Mouse (Mus musculus) layer of hippocampus, adult 9-10 months (tissue): ENCODE data around the gene Clasp2.
A peak's percentile ranks its signal among the peaks of the same experiment; 100 is the strongest.
"Not testable (repeated sequence)": the region's sequence is repeated elsewhere in the genome, so short reads cannot be mapped to it uniquely, and the experiment has no call there.

Experiments used
- DNase-seq: peaks from one replicate; pipeline ENCODE4 v3.0.0; 2022; ENCODE audit warnings: low spot score

Gene Clasp2

DNA sequence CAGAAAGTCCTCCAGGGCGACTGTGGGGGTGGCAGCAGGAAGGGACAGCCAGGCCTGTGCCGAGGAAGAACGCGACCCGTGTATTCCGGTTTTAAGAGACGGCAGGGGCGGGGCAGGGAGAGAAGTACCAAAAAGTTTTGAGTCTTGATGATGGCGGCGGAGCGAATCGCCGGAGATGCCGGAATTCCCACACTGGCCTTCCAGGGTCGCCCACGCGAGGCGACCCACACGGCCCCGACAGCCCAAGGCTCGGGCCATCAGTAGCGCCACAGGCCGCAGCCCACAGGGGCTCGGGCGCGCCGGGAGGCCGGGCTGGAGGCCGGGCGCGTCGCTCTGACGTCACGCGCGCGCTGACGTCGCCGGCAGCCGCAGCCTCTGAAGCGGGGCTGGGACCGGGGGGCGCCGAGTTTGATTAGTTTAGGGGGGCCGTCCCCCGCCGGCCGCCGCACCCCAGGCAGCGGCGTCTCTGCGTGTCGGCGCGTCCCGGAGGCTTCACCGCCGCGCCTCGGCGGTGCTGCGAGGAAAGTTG, at the start of gene Clasp2:
Gene Clasp2 (plus strand): TSS at position 366 of the 529 bp plus-strand sequence.
- DNase-seq: peak; percentile 41

DNA sequence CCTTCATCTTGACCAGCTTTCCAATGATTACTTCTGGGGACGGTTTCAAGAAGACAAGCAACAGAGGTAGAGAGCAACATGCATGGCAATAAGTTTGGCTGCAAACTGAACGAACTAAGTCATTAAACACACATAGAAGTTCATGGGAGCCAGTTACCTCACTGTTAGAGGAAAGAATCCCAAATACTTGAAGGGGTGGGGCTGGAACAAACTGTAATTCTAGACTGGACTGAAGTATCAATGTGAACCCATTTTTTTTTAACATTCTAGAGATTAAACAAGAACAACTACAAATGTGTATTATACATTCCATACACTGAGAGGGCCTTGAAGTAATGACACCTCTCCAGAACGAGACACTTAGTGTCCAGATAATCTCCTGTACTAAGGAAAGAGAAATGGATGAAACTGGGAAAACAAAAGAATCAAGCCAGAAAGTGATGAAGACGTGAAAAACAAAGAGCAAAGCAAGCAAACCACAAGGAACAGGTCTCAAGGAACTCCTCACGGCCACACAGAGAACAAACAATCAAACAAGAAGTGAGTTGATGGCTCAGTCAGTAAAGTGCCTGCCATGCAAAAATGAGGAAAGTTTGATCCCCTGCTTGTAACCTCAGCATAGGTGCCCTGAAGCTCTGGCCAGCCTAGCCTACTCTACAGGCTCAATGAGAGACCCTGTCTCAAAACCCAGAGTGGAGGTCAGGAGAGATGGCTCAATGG, 39.7 kb upstream of the Clasp2 start:
- no peak for DNase-seq

DNA sequence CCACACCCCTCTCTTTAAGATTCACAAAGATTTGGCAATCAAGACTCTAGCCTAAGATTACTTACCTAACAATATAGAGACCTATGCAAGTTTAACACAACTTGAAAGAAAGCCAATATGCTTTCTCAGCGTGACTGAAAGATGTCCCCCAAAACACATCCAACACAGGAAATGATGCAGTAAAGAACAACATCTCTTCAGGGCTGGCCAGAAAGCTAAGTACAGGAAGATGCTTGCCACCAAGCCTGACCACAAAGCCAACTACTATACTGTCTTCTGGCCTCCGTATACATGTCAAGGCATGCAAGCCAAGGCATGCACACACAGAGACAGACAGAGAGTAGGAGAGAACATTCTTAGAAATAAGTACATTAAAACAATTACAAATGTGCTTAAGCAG, 35.2 kb upstream of the Clasp2 start:
- DNase-seq: no peak

- DNase-seq: no peak
These were observed 34.4 kb upstream of the Clasp2 start for GRCm38 (mm10) chr9:113706841-113707240.

DNA sequence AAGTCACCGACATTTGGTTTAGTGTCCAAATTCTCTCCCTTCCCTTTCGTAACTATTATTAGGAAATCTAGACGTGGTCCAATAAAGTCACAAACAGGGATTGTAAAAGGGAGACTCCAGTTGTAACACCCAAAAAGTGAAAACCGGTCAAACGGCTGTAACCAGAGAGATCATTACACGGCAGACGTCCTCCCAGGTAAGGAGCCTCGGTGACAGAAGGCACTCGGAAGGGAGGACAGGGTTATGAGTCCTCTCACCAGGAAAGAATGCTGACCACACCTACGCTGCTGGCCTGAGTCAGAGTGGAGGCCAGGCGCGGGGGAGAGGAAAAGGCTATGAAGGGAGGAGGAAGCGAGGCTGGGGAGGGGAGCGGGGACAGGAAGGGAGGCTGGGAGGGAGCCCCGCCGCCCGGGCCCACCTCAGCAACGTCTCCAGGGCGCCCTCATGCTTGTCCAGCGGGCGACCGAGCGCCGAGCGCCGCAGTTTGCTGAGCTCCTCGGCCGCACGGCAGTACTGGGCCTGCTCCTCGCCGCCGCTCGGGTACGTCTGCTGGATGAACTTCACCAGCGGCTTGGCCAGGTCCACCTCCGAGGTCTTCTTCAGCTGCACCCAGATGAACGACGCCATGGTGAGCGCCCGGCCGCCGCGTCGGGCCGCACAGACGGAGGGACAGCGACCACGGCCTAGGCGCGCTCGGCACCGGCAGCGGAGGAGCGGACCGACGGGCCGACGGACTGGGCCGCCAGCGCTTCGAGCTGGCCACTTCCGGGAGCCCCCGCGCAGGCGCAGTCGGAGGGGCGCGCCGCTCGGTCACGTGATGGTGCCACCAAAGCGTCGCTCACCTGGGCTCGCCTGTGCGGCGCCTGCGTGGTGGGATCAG, 33.6 kb upstream of the Clasp2 start, which contains the start of gene Pdcd6ip:
Gene Pdcd6ip (minus strand): TSS at position 779 of the 880 bp plus-strand sequence.
- peak; percentile 71 for DNase-seq

DNA sequence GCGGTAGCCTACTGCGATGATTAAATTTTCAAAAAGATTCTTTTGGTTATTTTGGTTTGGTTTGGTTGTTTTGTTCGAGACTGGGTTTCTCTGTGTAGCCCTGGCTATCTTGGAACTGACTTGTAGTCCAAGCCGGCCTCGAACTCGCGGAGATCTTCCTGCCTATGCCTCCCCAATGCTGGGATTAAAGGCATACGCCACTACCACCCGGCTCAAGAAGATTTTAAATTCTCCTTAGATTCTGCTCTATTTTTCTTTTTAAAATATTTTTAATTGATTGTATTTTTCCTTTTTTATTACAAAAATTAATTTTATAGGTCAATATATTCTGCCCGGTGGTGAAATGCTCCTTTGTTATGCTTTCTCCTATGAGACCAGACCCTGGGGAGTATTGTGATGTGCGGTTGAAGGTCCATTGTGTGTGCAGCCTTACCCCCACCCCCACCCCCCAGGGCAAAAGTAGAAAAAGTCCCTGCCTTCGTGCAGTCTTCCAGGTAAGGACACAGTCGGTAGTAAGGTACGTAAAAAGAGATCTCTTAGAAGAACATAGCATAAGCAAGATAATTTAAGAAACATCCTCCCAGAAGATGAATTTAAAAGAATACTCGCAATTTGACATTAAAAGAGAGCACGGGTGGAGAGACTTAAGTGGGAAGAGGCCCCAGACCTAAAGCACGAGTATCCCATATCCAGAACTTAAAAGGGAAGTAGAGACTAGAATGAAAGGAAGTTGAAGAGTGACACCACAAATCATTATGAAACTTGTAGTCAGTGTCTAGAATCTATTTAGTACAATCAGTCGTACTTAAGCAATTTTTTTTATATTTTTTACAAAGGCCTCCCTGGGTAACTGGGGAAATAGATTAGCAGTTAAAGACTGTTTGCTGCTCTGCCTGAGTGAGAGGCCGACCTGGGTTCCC, 32.7 kb upstream of the Clasp2 start:
- DNase-seq: no peak

GRCm38 (mm10) chr9:113710871-113711270, 30.4 kb upstream of the Clasp2 start:
- DNase-seq: no peak

DNA sequence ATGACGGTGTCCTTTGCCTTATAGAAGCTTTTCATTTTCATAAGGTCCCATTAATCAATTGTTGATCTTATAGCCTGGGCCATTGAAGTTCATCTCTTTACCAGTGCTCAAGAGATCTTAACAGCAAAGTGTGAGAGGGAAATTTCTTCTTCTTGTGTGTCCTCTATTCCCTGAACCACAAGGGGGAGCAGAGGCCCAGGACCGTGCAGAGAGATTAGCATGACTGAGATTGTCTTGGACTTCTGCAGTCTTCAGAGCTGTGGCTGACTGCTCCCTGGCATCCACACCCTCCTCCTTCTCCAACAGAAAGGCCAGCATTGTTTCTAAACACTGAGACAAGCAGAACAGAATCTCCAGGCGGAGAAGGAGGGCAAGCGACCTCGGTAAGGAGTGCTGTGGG, 22.2 kb upstream of the Clasp2 start:
- no peak for DNase-seq

GRCm38 (mm10) chr9:113724646-113725045, 16.6 kb upstream of the Clasp2 start:
- DNase-seq: no peak

GRCm38 (mm10) chr9:113725609-113726008, 15.7 kb upstream of the Clasp2 start:
- not testable (repeated sequence) for DNase-seq

DNA sequence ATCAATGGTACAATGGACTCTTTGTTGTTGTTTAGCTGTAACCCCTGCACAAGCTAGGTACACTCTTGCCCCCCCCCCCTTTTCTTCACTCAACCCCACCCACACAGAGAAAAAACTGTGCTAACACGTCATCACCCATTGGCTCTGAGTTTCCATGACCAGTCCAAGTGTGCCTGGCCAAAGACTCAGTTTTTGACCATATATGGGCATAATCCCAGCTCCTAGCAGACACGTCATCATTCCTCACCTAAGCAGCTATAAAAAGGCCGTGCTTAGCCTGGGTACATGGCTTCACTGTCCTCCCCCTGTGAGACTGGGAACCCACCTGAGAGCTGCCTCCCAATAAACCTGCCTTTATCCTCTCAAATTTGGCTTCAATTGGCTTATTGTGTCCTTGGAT, 15.1 kb upstream of the Clasp2 start:
- no peak for DNase-seq

DNA sequence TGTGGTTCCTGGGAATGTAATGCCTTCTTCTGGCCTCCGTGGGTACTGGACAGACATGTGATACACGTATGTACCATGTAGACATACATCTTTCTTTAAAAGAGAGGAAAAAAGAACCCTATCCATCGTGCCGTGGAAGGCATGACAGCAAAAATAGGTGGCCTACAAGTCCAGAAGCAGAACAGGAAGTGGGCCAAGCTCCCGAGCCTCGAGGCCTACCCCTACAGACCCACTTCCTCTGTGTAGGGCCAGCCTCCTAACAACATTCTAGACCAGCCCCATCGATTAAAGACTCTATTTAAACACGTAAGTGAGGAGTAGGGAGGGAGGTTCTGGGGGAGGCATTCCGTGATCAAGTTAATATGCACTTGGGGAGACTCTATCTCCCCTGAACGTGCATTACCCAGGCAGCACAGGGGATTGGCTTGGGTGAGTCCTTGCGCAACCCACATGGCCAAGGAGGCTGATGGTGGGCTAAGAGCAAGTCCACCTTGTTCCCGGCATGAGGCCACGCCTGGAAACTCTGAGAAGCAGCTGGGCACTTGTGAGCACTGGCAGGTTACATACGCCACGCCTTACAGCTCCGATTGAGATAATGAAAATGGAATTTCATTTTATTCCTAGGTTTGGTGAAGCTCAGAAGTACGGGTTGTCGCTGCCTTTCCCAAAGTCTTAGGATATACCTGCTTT, 14.1 kb upstream of the Clasp2 start:
- DNase-seq: no peak

DNA sequence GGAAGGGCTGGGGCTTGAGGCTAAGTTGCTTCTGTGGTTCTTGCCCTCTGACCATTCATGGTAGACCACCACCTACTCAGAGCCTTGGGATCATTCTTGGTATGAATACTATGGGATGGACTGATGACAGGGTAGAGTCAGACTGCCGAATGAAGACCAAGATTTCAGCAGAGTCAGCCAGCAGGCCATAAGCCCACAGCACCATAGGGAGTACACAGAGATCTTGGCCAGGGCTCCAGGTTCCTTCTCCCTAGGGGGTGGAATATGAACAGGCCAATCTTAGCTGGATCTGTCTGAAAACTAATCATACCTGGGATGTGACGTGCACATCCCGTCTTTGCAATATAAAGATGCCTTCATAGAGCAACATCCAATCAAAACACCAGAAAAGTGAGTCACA, 9.7 kb upstream of the Clasp2 start:
- no peak for DNase-seq

- DNase-seq: no peak
These were observed 5.4 kb upstream of the Clasp2 start for GRCm38 (mm10) chr9:113735920-113736319.

GRCm38 (mm10) chr9:113738021-113738420, 3.3 kb upstream of the Clasp2 start:
- DNase-seq: no peak

GRCm38 (mm10) chr9:113738941-113739340, 2.3 kb upstream of the Clasp2 start:
- DNase-seq: no peak

GRCm38 (mm10) chr9:113741637-113742137, 414 bp downstream of the Clasp2 start:
- DNase-seq: no peak

GRCm38 (mm10) chr9:113742361-113742794, 1.1 kb downstream of the Clasp2 start:
- DNase-seq: no peak

- no peak for DNase-seq
These were observed 2.0 kb downstream of the Clasp2 start for GRCm38 (mm10) chr9:113743291-113743690.

- no peak for DNase-seq
These were observed 8.1 kb downstream of the Clasp2 start for GRCm38 (mm10) chr9:113749356-113749755.
